Mouse (Mus musculus) hindbrain, embryonic 16.5 days (tissue): ENCODE data around the gene Bid. TPM values are rescaled to one million over a fixed set of nuclear protein-coding genes. Genes with fewer than 3 reads are reported as not detected.
"Not testable (repeated sequence)": the region's sequence is repeated elsewhere in the genome, so short reads cannot be mapped to it uniquely, and the experiment has no call there.

Experiments
- ATAC-seq: fragments of 200-750 bp; cut with Nextera tagmentation; 2 replicates; pipeline ENCODE4 v1.8.0; 2017; ENCODE audit warnings: moderate TSS enrichment, moderate library complexity
- H3K27ac ChIP-seq: fragments of 300-500 bp; sonication (generic); 2 replicates; pipeline ENCODE4 v1.5.1; 2014; ENCODE audit warnings: low read depth, mild to moderate bottlenecking, control low read depth, low read length, moderate library complexity
- H3K27me3 ChIP-seq: fragments of 300-500 bp; sonication (generic); replicated peaks from 2 replicates; pipeline ENCODE4 v1.6.1; 2014; ENCODE audit warnings: low read length; ENCODE audit not compliant: control insufficient read depth, insufficient read depth
- H3K36me3 ChIP-seq: fragments of 300-500 bp; sonication (generic); 2 replicates; pipeline ENCODE4 v1.6.1; 2014; ENCODE audit warnings: mild to moderate bottlenecking, low read length, moderate library complexity, mixed read lengths; ENCODE audit not compliant: control insufficient read depth, insufficient read depth
- H3K4me1 ChIP-seq: fragments of 300-500 bp; sonication (generic); 2 replicates; pipeline ENCODE4 v1.6.1; 2014; ENCODE audit warnings: low read depth, low read length; ENCODE audit not compliant: control insufficient read depth, insufficient read depth
- H3K4me2 ChIP-seq: fragments of 300-500 bp; sonication (generic); 2 replicates; pipeline ENCODE4 v1.6.1; 2014; ENCODE audit warnings: mild to moderate bottlenecking, low read length, control low read depth, moderate library complexity
- H3K4me3 ChIP-seq: fragments of 300-500 bp; sonication (generic); 2 replicates; pipeline ENCODE4 v1.5.1; 2014; ENCODE audit warnings: mild to moderate bottlenecking, low read length, control low read depth, moderate library complexity
- H3K9ac ChIP-seq: fragments of 300-500 bp; sonication (generic); 2 replicates; pipeline ENCODE4 v1.6.1; 2014; ENCODE audit warnings: low read depth, mild to moderate bottlenecking, control low read depth, low read length, moderate library complexity
- H3K9me3 ChIP-seq: fragments of 300-500 bp; sonication (generic); 2 replicates; pipeline ENCODE4 v1.6.1; 2014; ENCODE audit warnings: mild to moderate bottlenecking, low read length, moderate library complexity; ENCODE audit not compliant: control insufficient read depth
- WGBS: fragments of 180-500 bp; shearing (Covaris S2); extraction: QIAGEN DNeasy Blood & Tissue Kit; methylation state at CpG from one replicate; pipeline ENCODE4 v1.1.7; 2014; 5-methylcytosine and 5-hydroxymethylcytosine counted together
- polyA plus RNA-seq: library from polyadenylated mRNA; unstranded; fragments of >200 nt; fragmentation: Nextera tagmentation; extraction: Ambion mirVana; gene quantifications from 2 replicates; pipeline ENCODE4 v1.2.1, GENCODE M21; 2015

Bid gene
- polyA plus RNA-seq, 1 experiment from 2014 or later, result 45.6 TPM

- Histone ChIP-seq H3K36me3 (0 out of 2 replicates have a peak, but pooled peaks cover 3% of the 10 kb centered on the region), H3K4me1 (no peaks in the 10 kb centered on the region), H3K9me3 (no peaks in the 10 kb centered on the region), H3K9ac (no peak overlapping the region), H3K27ac (no peak overlapping the region), H3K4me2 (no peak overlapping the region), H3K27me3 (no peaks in the 10 kb centered on the region), H3K4me3 (no peak overlapping the region)
- WGBS, result 65% methylated on average over 2 of the region's 2 CpGs
- no peak for ATAC-seq
Observed at GRCm38 (mm10) chr6:120926880-120927279, 10.2 kb upstream of the Bid start.

GRCm38 (mm10) chr6:120924791-120925321, 8.2 kb upstream of the Bid start:
- not testable (repeated sequence) for H3K36me3 ChIP-seq

GRCm38 (mm10) chr6:120917975-120918374, 1.3 kb upstream of the Bid start:
- Histone ChIP-seq H3K9ac (no peak overlapping the region), H3K36me3 (no peaks in the 10 kb centered on the region), H3K27ac (no peak overlapping the region), H3K27me3 (no peaks in the 10 kb centered on the region), H3K4me2 (no peak overlapping the region), H3K9me3 (no peaks in the 10 kb centered on the region), H3K4me1 (peaks cover 8% of the 10 kb centered on the region), H3K4me3 (no peak overlapping the region)
- ATAC-seq, result no peak
- WGBS, result 59% methylated on average over 3 of the region's 3 CpGs

More at GRCm38 (mm10) chr6:120924791-120925321, 8.2 kb upstream of the Bid start:
- WGBS, result 70% methylated on average over 2 of the region's 2 CpGs
- not testable (repeated sequence) for ATAC-seq, H3K4me3 ChIP-seq, H3K9me3 ChIP-seq, H3K4me1 ChIP-seq, H3K4me2 ChIP-seq, H3K27ac ChIP-seq, H3K27me3 ChIP-seq, H3K9ac ChIP-seq

- Histone ChIP-seq H3K4me3 (peak overlapping the region; percentile 75), H3K9ac (peak overlapping the region; percentile 81), H3K4me2 (peak overlapping the region; percentile 96)
- not testable (repeated sequence) for H3K27me3 ChIP-seq, H3K27ac ChIP-seq, H3K4me1 ChIP-seq, H3K36me3 ChIP-seq, H3K9me3 ChIP-seq, ATAC-seq
- 33% methylated on average over 7 of the region's 14 CpGs for WGBS
Observed at GRCm38 (mm10) chr6:120916972-120917881, 574 bp upstream of the Bid start.

- H3K9ac ChIP-seq, result no peak overlapping the region; the same call in 1 of the 2 replicates
- H3K36me3 ChIP-seq, result no peaks in the 10 kb centered on the region
- ATAC-seq, result 0 out of 2 replicates have a peak, but pooled peaks have one; percentile 0
Observed at GRCm38 (mm10) chr6:120915649-120915975, 1.0 kb downstream of the Bid start.

GRCm38 (mm10) chr6:120914911-120915648, 1.6 kb downstream of the Bid start:
- H3K36me3 ChIP-seq, result no peaks in the 10 kb centered on the region
- no peak overlapping the region for H3K27ac ChIP-seq
- H3K27me3 ChIP-seq, result no peaks in the 10 kb centered on the region
- no peak overlapping the region; the same call in 1 of the 2 replicates for H3K4me2 ChIP-seq
- 44% methylated on average over 9 of the region's 9 CpGs for WGBS
- no peaks in the 10 kb centered on the region for H3K9me3 ChIP-seq
- no peak overlapping the region for H3K9ac ChIP-seq
- ATAC-seq, result 0 out of 2 replicates have a peak, but pooled peaks have one; percentile 3
- no peak overlapping the region for H3K4me3 ChIP-seq
- peaks cover 8% of the 10 kb centered on the region for H3K4me1 ChIP-seq

More at GRCm38 (mm10) chr6:120915649-120915975, 1.0 kb downstream of the Bid start:
- Histone ChIP-seq H3K27me3 (no peaks in the 10 kb centered on the region), H3K4me1 (peaks cover 8% of the 10 kb centered on the region), H3K27ac (no peak overlapping the region), H3K4me2 (peak overlapping the region; percentile 96), H3K9me3 (no peaks in the 10 kb centered on the region), H3K4me3 (no peak overlapping the region; the same call in 1 of the 2 replicates)
- 39% methylated on average over 2 of the region's 2 CpGs for WGBS

- Histone ChIP-seq H3K27ac (no peak overlapping the region), H3K9ac (no peak overlapping the region), H3K4me1 (peaks cover 8% of the 10 kb centered on the region), H3K9me3 (no peaks in the 10 kb centered on the region), H3K27me3 (no peaks in the 10 kb centered on the region), H3K4me3 (no peak overlapping the region), H3K36me3 (no peaks in the 10 kb centered on the region), H3K4me2 (no peak overlapping the region)
- no peak for ATAC-seq
- 90% methylated on average over 4 of the region's 4 CpGs for WGBS
Observed at GRCm38 (mm10) chr6:120914533-120914910, 2.1 kb downstream of the Bid start.

- peaks cover 8% of the 10 kb centered on the region for H3K4me1 ChIP-seq
- no peaks in the 10 kb centered on the region for H3K27me3 ChIP-seq
- no peaks in the 10 kb centered on the region for H3K9me3 ChIP-seq
- H3K4me3 ChIP-seq, result no peak overlapping the region
- 91% methylated on average over 8 of the region's 8 CpGs for whole genome bisulfite sequencing
- no peak overlapping the region for H3K4me2 ChIP-seq
- H3K27ac ChIP-seq, result no peak overlapping the region
- ATAC-seq, result no peak
- no peak overlapping the region for H3K9ac ChIP-seq
- H3K36me3 ChIP-seq, result no peaks in the 10 kb centered on the region
Observed at GRCm38 (mm10) chr6:120913783-120914182, 2.9 kb downstream of the Bid start.

- WGBS, result 70% methylated on average over 2 of the region's 2 CpGs
- Histone ChIP-seq H3K36me3 (no peaks in the 10 kb centered on the region), H3K4me2 (no peak overlapping the region), H3K9ac (no peak overlapping the region), H3K4me1 (peaks cover 8% of the 10 kb centered on the region), H3K27ac (no peak overlapping the region), H3K4me3 (no peak overlapping the region), H3K27me3 (no peaks in the 10 kb centered on the region), H3K9me3 (no peaks in the 10 kb centered on the region)
- ATAC-seq, result no peak
Observed at GRCm38 (mm10) chr6:120912931-120913330, 3.7 kb downstream of the Bid start.
